ENCODE assay signal across 26 mouse cellular contexts in genomic region chr3:80284656-80285055, GRCm38 (mm10).
"Had no signal": no experiment of that assay in that cellular context is flagged by ENCODE, and none has a peak within 500 bp of the region (broad histone marks: within the 10 kb centered on the region; RNA-seq: fewer than 3 reads in every experiment).

No protein-coding gene starts in this region.

- H3K9ac ChIP-seq: heart, embryonic 13.5 days; heart, embryonic 15.5 days; hindbrain, embryonic 13.5 days; hindbrain, embryonic 15.5 days; limb, embryonic 12.5 days; liver, embryonic 13.5 days; liver, embryonic 15.5 days had no signal

- H3K4me1 ChIP-seq: heart, embryonic 13.5 days; heart, embryonic 15.5 days; hindbrain, embryonic 13.5 days; hindbrain, embryonic 15.5 days; limb, embryonic 10.5 days; limb, embryonic 12.5 days; liver, embryonic 13.5 days; liver, embryonic 15.5 days had no signal

- H3K27me3 ChIP-seq: heart, embryonic 13.5 days; heart, embryonic 15.5 days; hindbrain, embryonic 13.5 days; hindbrain, embryonic 15.5 days; limb, embryonic 12.5 days; liver, embryonic 13.5 days; liver, embryonic 15.5 days had no signal

- H3K4me2 ChIP-seq: heart, embryonic 11.5 days; heart, embryonic 13.5 days; heart, embryonic 15.5 days; hindbrain, embryonic 13.5 days; hindbrain, embryonic 15.5 days; limb, embryonic 12.5 days; liver, embryonic 13.5 days; liver, embryonic 15.5 days had no signal

- H3K4me3 ChIP-seq: gastrocnemius, adult 2 months; heart, adult 2 months; heart, embryonic 13.5 days; heart, embryonic 15.5 days; hindbrain, embryonic 13.5 days; hindbrain, embryonic 15.5 days; layer of hippocampus, adult 2 months; left cerebral cortex, adult 2 months; limb, embryonic 10.5 days; limb, embryonic 12.5 days; liver, embryonic 13.5 days; liver, embryonic 15.5 days had no signal

- ATAC-seq: hindbrain, postnatal 0 days; intestine, embryonic 16.5 days had no signal

- DNase-seq: gastrocnemius, adult 2 months; gastrocnemius, postnatal 10 days; gastrocnemius, postnatal 25 days; heart, adult 11 months; heart, adult 2 months; heart, postnatal 14 days; heart, postnatal 36 days; kidney, adult 11 months; kidney, adult 2 months; kidney, adult 9 months; kidney, postnatal 10 days; kidney, postnatal 25 days; kidney, postnatal 4 days; liver, embryonic 13.5 days had no signal

- H3K27ac ChIP-seq: gastrocnemius, adult 2 months; heart, adult 2 months; heart, embryonic 13.5 days; heart, embryonic 15.5 days; hindbrain, embryonic 13.5 days; hindbrain, embryonic 15.5 days; hindbrain, postnatal 0 days; layer of hippocampus, adult 2 months; left cerebral cortex, adult 2 months; limb, embryonic 10.5 days; limb, embryonic 12.5 days; liver, embryonic 13.5 days; liver, embryonic 15.5 days had no signal

- H3K36me3 ChIP-seq: heart, embryonic 13.5 days; heart, embryonic 15.5 days; hindbrain, embryonic 13.5 days; hindbrain, embryonic 15.5 days; limb, embryonic 10.5 days; limb, embryonic 12.5 days; liver, embryonic 13.5 days; liver, embryonic 15.5 days had no signal

- H3K9me3 ChIP-seq: heart, embryonic 13.5 days; heart, embryonic 15.5 days; hindbrain, embryonic 13.5 days; hindbrain, embryonic 15.5 days; limb, embryonic 10.5 days; limb, embryonic 12.5 days; liver, embryonic 13.5 days; liver, embryonic 15.5 days had no signal
